Mouse (Mus musculus) retina, postnatal 7 days (tissue): ENCODE results near the gene Cgnl1.

Source experiments
- DNase-seq: peaks from one replicate; pipeline ENCODE4 v3.0.0-alpha.2; 2012; ENCODE audit warnings: low read depth, low spot score

Cgnl1 gene

DNA sequence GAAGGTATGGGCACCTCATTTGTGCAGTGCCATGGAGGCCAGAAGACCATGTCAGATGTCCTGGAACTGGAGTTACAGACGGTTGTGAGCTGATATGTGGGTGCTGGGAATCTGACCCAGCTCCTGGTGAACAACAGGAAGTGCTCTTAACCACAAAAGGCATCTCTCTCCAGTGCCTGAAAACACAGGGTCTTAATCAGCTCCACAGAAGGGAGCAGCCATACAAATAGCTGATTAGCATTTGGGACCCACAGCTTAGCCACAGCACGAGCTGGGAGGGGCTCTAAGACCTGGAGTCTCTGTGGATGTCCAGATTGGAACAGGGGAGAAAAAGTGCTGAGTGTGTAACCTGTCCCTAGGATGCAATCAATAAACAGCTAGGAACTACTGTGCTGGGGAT is 4.5 kb downstream of the Cgnl1 start:
- no peak for DNase-seq

DNA sequence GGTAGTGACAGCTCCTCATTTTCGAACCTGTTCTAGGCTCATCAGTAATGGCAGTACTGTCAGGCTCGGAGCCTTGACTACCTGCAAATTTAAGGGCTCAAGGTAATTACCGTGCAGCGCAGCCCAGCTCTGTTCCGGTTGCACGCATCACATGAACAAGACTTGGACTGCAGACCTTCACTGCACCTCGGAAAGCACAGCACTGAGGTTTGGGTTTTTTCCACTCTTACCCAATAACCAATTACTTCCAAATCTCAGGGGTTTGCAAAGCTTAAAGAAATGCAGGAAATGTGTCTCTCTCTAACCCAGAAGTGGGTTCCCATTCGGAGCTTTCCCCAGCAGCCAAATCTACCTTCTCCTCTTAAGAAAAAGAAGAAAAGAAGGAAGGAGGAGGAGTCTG is 5.1 kb downstream of the Cgnl1 start:
- no peak for DNase-seq

DNA sequence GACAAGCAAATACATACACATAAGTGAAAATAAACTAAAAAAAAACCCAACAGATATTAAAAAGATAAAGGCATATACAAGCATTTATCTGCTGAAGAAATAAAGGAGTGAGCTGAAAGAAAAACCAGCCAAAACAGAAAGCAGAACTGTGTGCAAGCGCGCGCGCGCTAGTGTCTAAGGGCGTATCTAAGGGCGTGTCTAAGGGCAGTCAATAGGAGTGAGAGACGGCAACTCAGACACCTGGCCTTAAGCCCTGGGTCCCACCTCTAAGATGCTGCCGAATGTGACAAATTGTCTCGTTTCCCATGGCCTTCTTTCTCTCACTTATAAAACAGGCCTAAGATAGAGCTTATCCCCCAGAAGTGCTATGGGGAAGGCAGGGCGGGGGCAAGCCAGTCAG is 6.9 kb downstream of the Cgnl1 start:
- no peak for DNase-seq

DNA sequence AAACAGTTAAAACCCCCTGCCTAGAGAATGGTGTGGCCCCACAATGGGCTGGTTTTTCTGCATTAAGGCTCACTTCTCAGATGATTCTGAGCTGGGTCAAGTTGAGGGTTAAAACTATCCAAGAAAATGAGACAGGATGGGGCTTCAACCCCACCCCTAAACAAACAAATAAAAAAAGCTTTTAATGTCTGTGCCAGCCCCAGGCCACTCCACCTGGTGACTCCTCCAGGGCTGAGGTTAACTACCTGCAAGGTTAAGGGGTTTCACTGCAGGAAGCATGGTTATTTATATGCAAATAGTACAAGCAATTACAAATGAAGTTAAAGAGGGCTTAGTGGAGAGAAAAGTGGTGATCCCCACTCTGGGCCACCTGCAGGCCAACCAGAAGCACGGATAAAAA is 8.1 kb downstream of the Cgnl1 start:
- no peak for DNase-seq

DNA sequence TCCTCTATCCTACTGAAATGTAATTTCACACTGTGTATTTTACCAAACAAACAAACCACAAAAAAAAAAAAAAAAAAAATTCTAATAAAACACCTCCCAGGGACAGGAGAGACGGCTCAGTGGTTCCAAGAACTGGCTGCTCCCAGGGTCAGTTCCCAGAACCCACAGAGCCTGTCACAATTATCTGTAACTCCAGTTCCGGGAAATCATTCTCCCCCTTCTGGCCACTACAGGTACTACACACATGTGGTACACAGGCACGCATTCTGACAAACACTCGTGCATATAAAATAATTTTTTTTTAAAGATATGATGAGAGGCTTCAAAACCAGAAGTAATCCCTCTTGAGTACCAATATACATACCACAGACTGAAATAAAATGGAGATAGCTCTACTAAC is 9.7 kb downstream of the Cgnl1 start:
- DNase-seq, result no peak

DNA sequence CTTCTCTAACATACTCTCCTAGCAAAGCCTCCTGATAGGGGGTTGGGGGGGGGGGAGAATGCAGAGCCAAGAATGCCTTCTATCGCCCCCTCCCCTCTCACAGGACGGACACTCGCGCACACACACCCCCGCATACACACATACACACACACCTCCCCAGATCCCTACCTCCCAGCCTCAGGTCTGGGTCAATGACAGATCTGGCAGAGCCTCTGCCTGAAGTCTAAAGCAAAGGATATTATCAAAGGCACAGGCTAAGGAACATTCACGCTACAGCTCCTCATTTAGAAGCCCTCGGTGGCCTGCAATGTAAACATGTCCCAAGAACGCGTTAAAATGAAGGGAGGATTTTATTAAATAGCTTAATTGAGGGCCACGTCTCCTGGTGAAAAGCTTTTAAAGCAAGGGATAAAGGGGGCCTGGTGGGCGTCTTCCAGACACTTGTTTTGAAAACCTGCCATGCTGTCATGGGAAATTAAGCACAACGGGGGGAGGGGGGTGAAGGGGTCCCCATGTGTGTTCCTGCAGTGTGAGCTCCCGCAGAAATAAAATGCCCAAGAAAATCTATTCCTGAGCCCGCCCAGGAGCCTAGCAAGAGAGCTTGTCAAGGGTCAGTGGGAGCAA is 10.8 kb downstream of the Cgnl1 start:
- DNase-seq, result no peak

DNA sequence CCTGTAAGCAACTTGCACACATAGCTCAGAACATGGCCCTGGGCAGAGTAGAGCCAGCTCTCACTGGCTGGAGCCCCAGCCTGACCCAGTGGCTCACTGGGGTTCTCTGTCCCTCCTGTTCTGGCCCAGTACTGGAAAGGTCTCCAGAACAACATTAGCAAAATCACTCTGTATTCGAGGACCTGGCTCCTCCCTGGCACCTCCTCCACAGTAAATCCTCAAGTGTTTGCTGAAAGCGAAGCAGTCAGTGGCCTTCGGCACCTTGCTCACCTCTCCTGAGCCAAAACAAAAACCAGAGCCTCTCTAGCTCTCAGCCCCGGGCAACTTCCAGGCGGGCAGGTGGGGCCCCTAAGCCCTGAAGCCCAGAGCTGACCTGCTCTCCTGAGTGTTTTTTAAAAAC is 11.5 kb downstream of the Cgnl1 start:
- DNase-seq, result no peak

DNA sequence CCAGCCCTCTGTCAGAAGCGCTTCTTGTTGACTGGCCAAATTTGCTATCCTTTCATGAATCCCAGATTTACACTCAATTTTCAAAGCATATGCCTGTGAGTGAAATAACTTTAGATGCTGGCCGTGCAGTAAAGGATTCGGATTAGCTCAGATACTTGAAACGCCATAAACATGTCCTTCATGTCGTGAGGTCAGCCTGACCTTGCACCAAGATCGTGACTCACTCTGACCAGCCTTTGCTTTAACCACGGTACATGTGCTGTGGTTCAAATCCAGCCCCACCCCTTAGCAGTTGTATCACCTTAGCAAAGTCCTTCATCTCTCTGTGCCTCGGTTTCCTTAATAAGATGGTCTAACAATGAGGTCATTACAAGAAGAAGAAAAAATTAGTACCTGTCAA is 14.0 kb downstream of the Cgnl1 start:
- no peak for DNase-seq

DNA sequence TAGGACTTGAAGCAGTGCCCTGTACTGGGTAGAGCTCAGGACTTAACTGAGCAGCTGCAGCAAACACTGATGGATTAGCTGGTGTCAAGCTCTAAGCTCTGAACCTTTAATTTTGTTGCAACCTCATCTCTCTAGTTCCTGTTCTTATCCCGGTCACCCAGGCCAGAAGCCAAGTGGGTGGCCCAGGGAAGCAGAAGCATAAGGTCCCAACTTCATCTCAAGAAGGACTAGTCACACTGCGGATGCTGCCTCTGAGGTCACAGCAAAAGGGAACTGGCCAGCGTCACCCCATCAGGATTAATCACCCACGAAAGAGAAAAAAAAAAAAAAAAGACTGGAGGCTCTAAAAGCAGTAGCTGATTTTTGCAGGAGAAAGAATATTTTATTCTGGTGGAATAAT is 14.5 kb downstream of the Cgnl1 start:
- no peak for DNase-seq

DNA sequence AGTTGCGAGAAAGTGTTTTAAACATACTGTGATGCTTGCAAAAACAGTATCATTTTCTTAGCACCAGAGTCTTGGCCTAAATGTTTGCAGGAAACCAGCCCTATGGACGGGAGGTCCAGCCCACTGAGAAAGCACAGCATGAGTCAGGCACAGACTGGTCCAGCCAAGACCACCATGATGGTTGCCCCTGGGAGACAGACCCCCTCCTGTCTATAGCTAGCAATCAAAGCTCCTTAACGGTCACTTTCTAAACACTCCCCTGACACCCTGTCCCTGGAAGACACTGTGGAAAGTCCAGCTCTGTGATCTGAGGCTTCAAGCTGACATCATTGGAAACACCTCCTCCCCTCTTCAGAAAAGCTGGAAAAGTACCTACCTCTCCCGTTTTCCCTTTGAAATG is 17.4 kb downstream of the Cgnl1 start:
- no peak for DNase-seq

DNA sequence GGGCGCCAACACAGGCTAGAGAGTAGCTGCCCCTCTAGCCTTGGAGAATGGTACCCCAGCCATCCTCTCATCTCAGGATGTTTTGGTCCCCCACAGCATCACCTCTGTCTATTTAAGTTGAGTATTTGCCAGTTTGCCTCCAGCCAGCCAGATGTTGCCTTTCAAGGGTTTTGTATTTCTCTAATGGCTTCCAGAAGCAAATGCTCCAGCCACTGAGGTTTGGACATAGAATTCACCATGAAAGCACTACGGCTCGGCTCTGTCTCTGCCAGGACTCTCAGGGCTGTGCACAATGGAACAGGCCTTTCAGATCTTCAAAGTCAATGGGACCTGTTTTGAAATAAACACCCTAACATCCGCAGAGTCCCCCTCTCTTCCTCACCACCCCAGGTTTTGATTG is 17.9 kb downstream of the Cgnl1 start:
- no peak for DNase-seq

DNA sequence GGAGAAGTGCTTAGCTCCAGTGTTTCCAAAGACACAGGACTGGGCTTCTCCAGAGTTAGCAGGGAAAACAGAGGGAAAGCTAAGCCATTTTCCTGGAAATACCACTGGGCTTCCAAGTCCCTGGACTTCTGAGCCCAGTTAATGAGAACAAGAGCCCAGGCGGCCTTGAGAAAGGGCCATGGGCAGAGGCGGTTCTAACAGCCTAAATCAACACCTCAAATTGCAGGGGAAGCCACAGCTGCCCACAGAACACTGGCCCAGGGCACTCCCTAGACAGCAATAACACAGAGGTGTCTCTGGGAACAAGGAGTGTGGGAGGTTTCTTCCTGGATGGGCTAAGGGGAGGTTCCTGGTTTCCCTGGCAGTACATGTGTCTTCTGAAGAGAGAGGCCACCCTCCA is 18.3 kb downstream of the Cgnl1 start:
- no peak for DNase-seq

DNA sequence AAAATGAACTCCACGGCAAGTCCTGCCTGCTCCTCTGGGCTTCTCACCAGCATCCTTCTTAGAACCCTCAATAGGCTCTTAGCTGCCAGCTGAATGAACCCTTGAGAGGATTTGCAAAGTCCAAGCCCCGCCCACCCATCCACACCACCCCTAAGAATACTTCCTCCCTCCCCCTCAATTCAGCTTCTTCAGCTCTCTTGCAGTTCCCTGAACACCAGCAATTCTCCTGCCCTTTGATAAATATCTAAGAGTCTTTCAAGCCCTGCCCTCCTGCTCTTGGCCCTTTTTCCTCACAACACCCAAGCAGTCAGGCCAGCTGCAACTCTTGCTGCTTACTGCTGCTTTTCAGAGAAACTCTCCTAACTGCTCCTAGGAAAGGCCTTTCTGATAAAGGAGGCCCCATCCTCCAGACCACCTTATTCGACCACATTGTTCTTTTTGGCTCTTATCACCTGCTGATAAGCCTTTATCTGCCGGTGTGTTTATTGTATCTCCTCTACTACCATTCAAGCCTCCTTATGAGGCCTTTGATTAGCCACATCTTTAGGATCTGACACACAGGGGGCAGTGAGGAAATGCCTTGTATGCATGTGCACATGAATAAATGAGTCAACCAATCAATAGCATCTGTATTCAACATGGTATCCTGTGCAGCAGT is 21.3 kb downstream of the Cgnl1 start:
- no peak for DNase-seq

DNA sequence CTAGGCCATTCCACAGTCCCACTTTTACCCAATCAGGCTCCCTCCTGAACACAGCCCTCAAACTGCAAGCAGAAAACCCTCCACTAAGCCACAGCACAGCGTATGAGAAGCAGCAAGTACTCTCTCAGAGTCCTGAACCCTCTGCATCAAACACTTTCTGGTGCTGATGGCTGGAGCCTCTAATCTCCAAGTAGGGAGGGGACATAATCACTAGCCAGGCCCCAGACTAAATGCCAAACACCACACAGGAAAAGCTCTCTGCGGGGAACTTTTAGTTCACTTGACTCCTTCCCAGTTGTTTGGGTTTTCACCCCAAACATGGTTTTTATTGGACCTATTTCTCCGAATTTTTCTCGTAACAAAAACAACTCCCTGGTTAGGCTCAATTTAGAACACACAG is 25.0 kb downstream of the Cgnl1 start:
- DNase-seq, result no peak

DNA sequence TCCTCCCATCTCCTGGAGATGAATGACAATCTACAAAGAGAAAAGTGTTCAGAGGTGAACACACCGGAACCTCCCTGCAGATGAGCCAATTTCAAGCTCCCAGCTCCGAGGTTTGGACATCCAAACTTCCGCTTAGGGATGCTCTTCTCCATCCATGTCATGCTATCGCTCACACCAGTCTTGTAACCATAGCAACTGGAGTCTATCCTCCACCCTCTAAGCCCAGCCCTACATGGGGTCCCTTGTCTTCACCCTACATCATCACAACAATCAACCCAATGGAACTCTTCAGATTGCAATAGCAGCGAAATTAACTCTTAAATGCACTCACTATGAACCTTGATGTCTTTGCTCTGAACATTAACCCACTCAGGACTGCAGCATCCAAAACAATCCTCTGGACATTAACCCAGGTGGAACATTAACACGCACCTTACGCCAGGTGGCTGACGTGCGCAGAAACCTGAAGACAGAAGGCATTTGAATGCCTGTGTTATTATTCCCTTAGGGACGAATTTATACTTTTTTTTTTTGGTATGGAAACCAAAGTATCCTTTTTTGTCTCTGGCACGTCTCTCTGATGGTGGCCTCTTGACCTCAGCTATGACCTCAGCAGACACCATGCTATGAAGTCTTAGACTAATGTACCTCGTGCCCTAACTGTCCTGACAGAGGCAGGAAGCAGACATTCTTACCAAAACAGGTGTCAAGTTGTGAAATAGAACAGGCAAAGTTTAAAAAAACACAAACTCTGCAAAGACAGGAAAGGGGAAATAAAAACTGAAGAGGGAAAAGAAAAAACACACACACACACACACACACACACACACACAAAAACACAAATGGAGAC is 33.1 kb downstream of the Cgnl1 start:
- DNase-seq, result no peak

DNA sequence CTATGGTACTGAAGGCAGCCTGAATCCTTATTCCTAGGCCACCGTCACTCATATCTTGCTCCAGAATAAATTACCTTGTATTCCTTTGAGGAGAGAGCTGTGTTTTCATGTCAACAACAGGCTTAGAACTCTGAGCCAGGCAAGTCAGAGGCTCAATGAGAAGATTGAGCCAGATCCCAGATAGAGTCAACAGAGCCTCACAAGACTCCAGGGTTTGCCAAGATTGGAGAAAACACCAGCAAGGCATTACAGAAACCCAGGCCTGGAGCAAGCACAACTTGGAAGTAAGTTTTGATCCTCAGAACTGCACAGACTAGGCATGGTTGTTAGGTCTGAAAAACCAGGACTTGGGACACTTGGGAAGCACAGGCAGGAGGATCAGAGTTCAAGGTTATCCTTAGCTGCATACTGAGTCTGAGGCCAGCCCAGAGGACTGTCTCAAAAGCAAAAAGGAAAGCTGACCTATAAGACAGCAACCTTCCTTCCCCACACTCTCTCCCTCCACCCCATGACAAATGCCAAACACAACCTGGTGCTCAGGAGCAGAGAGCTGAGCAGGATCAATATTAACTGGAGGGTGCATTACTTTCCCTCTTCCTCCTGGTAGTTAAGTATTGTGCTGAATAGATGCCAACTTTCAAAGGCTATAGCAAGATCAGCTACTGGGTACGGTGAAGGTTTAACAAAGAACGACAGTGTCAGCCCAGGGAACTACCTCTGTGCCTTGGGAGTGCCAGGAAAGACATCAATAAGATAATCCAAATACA is 34.0 kb downstream of the Cgnl1 start:
- no peak for DNase-seq

DNA sequence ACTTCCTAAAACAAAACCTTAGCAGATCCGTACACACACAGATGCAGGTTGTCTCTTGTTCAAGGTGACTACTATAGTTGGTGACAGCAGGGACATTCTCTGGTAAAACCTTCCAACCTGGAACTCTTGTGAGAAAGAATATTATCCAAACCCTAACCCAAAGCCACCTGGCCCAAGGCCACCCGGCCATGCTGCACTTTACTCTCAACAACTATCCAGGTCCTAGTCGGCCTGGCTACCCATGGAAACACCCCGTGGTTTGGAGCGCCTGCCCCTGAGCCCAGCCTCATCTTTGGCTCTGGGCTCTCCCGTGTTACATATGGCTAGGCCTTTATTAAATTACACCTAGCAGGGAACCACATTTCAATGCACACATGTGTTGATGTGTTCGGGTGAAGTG is 35.5 kb downstream of the Cgnl1 start:
- no peak for DNase-seq

DNA sequence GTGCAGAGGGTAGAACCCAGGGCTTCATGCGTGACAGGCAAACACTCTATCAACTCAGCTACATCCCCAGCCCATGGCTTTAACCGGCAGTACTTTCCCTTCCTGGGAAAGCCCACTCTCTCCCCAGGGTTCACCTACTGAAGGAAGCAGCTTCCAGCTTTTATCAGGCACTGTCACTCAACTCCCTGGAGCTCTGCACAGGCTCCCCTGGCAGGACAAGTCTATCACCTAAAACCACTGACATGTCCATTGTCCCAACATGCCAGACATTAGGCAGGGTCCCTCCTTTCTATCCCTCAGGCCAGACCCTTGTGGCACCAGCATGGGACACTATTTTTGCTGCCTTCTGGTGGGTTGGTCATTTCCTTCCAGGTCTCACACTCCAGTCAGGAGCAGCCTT is 37.8 kb downstream of the Cgnl1 start:
- no peak for DNase-seq

DNA sequence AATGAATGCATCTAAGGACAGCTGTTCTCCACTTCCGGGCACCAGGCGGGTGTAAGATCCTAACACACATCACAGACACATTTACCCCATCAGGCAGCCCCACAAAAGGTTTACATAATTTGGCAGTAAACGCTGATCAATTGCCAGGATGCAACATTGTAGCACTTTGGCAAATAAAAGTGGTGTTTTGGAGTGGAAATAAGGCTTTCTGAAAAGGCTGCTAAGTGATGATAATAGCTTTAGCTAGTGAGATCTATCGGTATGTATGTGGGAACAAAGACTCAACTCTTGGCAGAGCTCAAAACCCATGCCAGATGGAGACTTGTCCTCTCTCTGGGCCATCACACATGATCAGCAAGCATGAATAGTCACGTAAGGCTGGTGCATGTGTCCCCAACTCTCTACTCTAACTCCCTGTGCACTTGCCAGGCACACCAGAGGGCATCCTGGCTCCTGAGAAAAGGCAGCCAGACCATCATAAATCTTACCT is 42.5 kb downstream of the Cgnl1 start:
- DNase-seq, result peak; percentile 11

DNA sequence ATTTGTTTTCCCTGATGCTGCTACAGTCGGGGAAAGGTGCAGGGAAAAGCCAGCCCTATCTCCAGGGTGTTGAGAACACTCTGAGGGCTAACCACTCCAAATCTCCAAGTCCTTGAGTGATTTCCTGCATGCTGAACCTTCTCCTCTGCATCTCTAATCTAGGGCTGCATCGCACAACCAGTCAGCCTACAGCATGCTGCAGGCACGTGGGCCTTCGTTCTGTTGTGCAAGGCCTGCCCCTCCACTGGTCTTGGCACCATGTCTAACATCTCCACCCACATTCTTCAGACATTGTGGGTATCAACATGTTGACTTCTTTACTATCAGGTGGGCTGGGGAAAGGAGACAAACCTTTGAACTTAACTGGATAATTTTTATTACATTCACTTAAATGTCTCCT is 44.2 kb downstream of the Cgnl1 start:
- DNase-seq, result no peak

DNA sequence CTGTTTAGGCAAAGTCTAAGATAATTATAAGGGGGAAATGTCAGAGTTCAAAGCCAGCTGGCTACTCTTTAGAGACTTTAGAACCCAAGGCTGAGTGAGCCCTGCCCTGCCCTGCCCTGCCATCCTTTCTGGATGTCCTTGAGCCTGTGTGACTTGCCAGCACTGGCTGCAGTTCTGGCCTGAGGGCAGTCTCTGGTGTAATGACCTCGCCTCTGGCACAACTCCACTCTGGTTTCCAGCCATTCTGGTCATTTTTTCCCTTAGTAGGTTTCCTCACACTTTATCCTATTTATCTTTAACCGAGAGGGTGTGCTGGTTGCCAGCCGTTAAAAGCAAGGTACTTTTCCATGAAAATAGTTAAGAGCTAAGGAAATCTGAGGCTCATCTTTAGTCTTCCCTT is 45.3 kb downstream of the Cgnl1 start:
- DNase-seq, result no peak

DNA sequence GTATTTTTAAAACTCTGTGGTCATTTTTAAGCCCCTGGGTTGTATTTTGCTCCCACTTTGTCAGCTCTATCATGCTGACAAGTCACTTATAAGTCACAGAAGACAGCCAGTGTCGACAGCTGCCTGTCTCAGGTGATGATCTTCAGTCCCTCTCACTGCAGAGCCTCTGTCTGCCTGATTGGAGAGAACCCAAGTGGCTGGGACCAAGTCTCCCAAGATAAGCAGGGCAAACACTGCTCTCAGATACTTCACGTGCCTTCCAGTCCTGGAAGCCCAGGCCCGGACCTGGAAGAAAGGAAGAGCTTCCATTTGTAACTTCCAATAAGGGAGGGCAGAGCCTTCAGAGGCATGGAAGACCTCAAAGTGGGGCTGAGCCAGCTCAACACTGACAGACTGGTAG is 49.0 kb downstream of the Cgnl1 start:
- DNase-seq, result no peak
